Mouse (Mus musculus): ENCODE results near the gene Acbd3. TPM values are rescaled to one million over a fixed set of nuclear protein-coding genes. Genes with fewer than 3 reads are reported as not detected.

The Acbd3 gene
- total RNA-seq, 2 experiments from 2014 or later: 34.3 to 34.8 TPM

DNA sequence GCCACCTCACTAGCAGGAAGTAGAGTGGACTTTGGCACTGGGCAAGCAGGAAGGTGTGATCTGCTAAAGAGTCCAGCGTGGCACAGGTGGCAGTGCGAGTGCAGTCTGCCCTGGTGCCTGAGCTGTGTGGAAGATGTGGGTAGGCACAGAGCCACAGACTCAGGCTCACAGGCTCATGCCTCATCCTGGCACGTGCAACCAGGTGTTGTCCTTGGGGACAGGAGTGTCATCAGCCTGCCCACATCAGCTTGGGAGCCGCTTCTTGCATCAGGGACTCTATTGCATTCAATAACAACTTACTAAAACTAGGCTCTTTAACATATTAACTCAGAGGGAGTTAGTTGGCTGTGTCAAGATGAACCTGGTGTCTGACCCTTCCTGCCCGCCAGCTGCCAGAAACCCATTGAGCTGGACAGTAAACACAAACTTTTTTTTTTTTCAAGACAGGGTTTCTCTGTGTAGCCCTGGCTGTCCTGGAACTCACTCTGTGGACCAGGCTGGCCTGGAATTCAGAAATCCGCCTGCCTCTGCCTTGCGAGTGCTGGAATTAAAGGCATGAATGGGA is 32.2 kb downstream of the Acbd3 start:
- DNase-seq (ENCODE audit: low spot score in 2 of 2): no peak

DNA sequence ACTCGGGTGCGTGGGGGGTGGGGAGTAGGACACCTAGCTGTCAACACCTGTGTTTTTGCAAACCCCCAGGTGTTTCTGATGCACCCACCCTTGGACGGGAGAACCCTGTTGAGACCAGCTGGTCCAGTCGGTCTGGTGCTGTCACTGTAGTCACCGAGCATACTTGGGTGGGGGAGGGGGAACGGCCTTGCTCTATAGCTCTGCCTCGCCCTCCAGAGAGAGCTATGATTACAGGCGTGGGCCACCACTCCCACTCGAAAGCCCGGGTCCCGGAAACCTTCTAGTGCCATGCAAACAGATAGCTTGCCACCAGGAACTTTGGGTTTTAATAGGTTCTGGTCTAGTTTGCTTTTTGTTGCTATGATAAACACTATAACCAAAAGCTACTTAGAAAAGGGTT is 36.3 kb downstream of the Acbd3 start:
- no peak for DNase-seq (ENCODE audit: low spot score in 2 of 2)

DNA sequence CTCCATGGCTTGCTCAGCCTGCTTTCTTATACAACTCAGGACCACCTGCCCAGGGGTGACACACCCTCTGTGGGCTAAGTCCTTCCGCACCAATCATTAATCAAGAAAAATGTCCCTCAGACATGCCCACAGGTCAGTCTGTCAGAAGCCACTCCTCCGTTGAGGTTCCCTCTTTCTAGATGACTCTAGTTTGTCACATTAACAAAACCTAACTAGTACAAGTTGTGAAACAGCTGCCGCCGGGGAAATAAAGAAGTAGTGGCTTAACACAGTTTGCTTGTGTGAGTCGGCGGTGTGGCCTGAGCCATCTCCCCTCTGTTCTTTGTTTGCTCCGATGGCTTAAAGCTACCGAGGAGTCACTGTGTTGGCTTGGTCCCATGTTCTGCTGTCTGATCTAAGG is 36.8 kb downstream of the Acbd3 start:
- DNase-seq (ENCODE audit: low spot score in 2 of 2): no peak

DNA sequence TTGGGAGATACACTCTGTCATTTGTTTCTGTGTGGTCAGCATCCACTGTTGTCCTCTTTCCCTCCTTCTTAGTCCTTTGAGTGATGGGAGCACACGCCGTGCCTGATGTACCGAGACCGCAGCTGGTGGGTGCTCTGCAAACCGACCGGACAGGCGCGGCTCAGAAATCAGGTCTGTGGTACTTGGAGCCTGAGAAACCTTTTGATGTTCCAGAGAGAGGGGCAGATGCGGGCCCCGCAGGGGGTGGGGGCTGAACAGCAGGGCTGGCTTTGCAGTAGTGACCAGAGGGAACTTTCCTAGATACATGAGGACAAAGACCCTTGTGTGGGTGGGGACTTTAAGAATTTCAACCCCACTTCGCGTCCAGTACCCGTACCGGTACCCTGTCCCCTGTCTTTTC is 37.5 kb downstream of the Acbd3 start:
- no peak for DNase-seq (ENCODE audit: low spot score in 2 of 2)

DNA sequence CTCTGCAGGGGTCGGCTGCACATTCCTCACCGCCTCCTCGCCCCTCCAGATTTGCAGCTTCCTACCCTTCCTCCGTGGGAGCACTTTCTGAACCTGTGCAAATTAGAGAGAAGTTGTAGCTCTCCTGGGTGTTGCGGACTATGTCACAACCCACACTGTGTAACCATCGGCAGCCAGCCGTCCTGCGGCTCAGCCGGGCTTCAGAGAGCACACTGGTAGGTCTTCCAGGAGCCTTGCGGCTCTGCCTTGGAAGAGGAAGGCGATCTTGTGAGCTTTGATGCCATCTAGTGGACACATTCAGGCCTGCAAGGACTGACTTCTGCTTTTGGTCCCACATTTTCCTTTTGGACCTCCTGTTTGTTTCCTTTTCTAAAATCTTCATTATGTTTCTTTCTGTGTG is 38.0 kb downstream of the Acbd3 start:
- DNase-seq (ENCODE audit: low spot score in 2 of 2): peak; percentile 69 to 92

DNA sequence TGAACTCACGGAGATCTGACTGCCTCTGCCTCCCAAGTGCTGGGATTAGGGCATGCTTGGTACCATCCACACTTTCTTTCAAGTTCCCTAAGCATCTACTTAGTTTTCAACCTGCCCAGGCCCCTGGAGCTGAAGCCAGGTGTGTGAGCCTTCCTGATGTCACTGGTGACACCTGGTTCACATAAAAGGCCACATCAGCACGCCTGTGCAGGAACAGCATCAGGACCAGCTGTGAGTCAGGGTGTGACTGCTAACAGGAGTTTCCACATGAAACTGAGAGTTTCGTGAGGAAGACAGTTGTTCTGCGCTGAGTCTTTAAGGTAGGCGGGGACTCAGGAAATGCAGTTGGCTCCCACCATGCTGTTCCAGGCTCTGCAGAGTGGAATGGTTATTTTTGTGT is 39.5 kb downstream of the Acbd3 start:
- no peak for DNase-seq (ENCODE audit: low spot score in 2 of 2)

- no peak for DNase-seq (ENCODE audit: low spot score in 2 of 2)
Measured at GRCm38 (mm10) chr1:180766557-180766956, 40.7 kb downstream of the Acbd3 start.

DNA sequence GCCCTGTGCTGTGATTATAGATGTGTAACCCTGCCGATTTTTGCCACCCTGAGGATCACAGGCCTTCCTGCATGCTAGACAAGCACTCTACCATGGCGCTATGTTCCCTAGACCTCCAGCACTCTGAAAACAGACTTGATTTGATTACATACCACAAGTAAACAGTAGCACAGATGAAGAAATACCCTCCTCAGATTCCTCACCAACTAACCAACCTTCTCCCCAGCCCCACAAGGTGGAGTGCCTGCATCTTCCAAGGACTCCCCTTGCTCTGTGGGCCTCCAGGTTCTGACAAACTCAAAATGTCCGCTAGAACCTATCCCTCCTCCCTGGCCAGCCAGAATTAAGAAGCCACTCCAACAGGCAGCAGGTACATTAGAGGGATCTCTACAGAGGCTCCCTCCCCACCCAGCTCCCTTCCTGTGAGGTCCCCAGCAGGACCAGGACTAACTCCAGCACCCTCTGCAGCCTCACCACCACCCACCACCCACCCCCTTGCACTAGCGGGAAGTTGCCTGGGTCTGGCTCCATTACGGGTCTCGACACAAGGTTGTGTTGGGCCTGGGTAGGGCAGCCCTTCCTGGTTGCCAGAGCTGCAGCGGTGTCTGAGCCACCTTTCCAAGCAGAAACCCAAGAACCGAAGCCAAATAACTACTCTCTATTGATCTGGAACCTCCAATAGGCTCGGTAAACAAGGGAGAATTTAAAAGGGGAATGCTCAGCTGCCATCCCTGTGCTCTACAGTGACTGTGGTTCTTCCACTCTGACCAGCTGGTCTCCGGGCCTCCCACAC is 41.9 kb downstream of the Acbd3 start:
- no peak for DNase-seq (ENCODE audit: low spot score in 2 of 2)

DNA sequence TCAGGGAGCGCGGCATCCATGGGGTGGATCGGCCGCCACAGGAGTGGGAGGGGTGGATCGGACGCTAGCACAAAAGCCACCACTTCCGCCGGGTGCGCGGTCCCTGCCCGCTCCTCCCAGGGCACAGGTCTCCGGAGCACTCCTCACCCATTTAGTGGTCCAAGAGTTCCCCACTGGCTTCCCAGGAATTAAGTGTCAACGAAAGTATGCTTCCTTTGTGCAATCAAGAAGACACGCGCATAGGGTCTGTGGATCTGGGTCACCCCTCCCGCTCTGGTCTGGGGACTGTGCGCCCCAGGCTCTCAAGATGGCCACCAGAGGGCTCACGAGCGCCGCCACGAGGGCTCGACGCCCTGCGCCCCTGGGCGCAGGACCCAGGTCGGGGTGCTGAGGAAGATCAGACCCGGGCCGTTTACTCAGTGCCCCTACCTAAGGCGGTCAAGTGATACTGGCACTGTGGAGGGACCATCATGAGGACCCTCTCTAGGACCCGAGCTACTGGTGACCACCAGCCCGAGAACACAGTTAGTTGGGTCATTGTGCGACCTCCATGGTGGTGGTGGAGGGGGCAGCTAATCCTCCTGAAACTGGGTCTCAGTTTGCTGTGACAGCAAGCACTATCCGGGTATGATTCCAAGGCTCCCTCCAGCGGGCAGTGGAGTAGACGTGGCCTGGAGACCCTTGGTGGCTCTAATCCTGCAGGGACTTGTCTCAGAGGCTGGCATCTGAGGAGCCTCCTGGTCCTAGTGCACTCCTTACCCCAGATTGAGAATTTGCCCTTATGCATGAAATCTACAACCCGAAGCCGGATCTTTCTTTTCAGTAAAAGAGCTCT is 42.7 kb downstream of the Acbd3 start:
- DNase-seq (ENCODE audit: low spot score in 2 of 2): peak in 1 of 2 experiments; percentile 62

DNA sequence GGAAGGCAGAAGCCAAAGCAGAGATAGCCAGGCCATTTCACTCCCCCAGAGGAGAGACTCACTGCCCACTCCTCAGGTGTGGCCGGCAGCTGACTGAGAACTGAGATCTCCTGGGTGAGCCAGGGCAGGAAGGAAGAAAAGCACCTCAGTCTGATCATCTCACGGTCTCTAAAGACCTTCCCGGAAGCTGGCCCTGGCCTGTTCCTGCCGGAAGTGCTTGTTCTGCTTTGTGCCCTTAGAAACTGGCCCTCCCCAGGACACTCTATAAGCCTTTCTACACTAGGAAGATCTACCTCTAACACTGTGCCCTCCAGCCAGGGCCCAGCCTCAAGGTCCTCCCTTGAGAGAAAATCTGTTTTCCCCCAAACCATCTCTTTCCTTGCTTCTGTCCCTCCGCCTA is 45.5 kb downstream of the Acbd3 start:
- DNase-seq (ENCODE audit: low spot score in 2 of 2): no peak

GRCm38 (mm10) chr1:180771722-180772121 is 45.9 kb downstream of the Acbd3 start:
- no peak for DNase-seq (ENCODE audit: low spot score in 2 of 2)

DNA sequence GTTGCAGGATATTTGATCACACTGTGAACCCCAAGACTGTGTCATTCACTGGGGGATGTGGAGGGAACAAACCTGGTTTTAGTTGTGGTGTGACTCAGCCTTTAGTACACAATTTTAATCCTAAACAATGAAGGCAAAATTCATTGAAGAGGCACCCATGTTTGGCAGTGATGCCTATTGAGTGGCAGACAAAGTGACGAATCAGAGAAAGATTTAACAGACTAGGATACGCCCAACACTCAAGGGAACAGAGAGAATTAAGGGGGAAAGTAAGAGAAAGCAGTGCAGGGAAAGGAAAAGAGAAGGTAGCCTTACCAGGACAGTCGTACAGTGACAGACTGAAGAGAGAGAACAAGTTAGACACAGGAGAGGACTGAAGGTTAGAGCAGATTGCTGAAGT is 46.4 kb downstream of the Acbd3 start:
- no peak for DNase-seq (ENCODE audit: low spot score in 2 of 2)

GRCm38 (mm10) chr1:180774664-180775063 is 48.8 kb downstream of the Acbd3 start:
- DNase-seq (ENCODE audit: low spot score in 2 of 2): no peak

- no peak for DNase-seq (ENCODE audit: low spot score in 2 of 2)
Measured at GRCm38 (mm10) chr1:180775317-180775716, 49.5 kb downstream of the Acbd3 start.

- DNase-seq (ENCODE audit: low spot score in 2 of 2): no peak
Measured at GRCm38 (mm10) chr1:180775849-180776493, 50.1 kb downstream of the Acbd3 start.

DNA sequence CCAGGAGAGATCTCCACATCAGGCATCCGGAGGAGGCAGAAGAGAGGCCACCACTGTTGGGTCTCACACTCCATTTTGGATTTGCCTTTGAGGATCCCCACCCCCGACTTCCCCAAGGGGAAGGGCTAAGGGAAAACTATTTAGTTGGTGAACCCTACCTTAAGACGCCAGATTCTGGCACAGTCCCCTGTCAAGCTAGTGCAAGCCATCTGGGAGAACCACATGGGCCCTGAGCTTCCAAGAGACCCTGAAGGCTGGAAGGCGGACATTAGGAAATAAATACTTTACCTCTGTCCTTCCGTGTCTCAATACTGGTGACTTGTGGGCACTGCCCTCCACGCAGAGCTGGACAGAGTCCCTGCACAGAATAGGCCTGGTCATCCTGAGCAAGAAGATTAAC is 50.7 kb downstream of the Acbd3 start:
- no peak for DNase-seq (ENCODE audit: low spot score in 2 of 2)

GRCm38 (mm10) chr1:180777289-180777659 is 51.4 kb downstream of the Acbd3 start:
- no peak for DNase-seq (ENCODE audit: low spot score in 2 of 2)

DNA sequence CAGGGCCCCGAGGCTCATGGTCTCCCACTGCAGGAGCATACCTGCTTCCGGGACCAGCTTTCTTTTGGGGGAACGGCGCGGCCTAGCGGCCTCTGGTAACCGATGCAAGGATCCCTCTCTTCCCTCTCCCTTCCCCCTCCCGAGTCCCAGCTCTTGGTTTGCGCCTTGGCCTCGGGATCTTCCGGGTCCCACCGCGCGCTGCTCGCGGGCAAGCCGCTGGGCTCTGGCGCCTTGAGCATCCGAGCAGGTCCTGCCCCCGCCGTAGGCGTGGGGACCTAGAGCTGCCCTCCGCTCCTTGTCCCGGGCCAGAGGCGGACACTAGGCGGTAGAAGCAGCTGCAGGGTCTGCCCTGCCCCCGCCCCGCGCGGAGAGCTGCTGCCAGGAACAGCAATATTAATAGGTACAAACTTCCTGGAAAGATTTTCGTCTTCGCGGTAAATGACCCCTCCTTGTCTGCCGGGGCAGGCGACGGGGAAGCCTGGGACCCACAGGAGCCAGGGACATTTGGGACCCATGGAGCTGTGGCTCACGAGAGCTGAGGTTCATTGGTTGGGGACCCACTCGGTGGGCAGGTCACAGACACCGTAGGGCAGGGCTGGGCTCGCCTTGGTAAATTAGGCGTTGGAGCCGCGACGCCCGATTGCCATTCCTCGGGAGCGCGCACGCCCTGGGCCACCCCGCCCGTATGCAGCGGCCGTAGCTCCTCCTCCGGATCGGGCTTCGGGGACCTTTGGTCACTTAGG is 52.0 kb downstream of the Acbd3 start:
- DNase-seq (ENCODE audit: low spot score in 2 of 2): peak; percentile 75 to 84

- DNase-seq (ENCODE audit: low spot score in 2 of 2): no peak
Measured at GRCm38 (mm10) chr1:180778403-180778754, 52.5 kb downstream of the Acbd3 start.

GRCm38 (mm10) chr1:180778941-180779340 is 53.1 kb downstream of the Acbd3 start:
- no peak for DNase-seq (ENCODE audit: low spot score in 2 of 2)

GRCm38 (mm10) chr1:180780291-180780690 is 54.4 kb downstream of the Acbd3 start:
- DNase-seq (ENCODE audit: low spot score in 2 of 2): no peak
